Mouse (Mus musculus): Measurements from ENCODE around the gene Nup50.

DNA sequence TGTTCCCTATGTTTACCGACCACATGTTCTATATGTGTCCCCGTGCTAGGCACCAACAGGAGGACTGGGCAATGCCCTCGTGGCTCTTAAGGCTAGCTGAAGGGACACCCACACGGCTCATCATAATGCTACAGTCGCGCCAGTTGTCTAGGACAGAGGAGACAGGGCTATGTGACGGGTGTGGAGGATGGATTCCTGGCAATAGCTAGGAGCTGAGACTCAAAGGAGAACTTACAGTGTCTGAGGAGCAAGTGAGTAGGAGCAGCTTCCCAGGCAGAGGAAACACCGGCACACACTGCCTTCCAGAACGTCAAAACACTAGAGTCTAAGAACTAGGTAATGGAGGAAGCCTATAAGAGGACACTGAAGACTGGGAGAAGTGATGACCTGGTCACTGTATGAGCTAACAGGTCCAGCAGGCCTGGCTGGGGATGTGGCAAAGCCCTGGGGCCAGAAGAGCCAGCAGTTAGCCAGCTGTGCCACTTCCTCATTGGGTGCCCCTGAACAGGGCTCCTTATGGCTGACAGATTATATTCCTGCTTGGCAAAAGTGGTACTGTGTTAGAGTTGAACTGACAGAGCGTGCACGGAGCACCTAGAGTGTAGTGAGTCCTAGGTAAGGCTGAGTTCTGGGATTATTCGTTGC is 62.4 kb downstream of the Nup50 start:
- no peak for TF ChIP-seq CTCF (IDR thresholded peaks at IDR 0.05; ENCODE audit: low read depth, low read length)
- no peak for TF ChIP-seq POLR2A (IDR thresholded peaks at IDR 0.05; ENCODE audit: borderline replicate concordance, low read depth, low read length)
